23 mouse cellular contexts compared by ENCODE assay signal in the genomic region with DNA sequence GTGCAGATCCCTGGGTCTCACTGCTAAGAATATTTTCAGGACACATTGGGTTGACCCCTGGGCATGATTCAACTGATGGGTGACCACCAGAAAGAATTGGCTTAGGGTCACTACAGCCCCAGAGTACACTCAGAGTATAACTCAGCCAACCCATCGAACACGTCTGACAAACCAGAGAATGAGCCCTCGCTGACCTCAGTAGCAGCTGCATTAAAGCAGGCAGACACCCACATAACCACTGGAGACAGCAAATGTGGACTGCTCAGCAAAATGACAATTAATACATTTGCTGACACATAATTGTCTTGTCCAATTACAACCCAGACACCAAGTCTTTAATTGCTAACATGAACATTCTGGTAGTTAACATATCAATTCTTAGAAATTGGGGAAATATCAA.
DNase-seq lines count a peak whose midpoint lies in the region; ATAC-seq and TF ChIP-seq lines count a peak whose summit lies in the region.
"Had no signal": no experiment of that assay in that cellular context is flagged by ENCODE, and none has a peak within 500 bp of the region (broad histone marks: within the 10 kb centered on the region; RNA-seq: fewer than 3 reads in every experiment).

No protein-coding gene starts in this region.

- WGBS in forebrain, embryonic 11.5 days = 89% methylated on average over 3 of the region's 3 CpGs
- 93% methylated on average over 3 of the region's 3 CpGs for WGBS in forebrain, embryonic 10.5 days

- H3K27ac ChIP-seq in forebrain, embryonic 11.5 days (ENCODE audit: low read depth, low read length) = no peak overlapping the region
- no peak overlapping the region for H3K27ac ChIP-seq in forebrain, embryonic 10.5 days

- no peak for ATAC-seq in forebrain, embryonic 11.5 days (replicated peaks; ENCODE audit: low FRiP score)
- ATAC-seq: activated CD4-positive, CD25-positive, alpha-beta regulatory T cell, adult 4 months; CD4-positive, CD25-positive, alpha-beta regulatory T cell, adult 4 months; Patski had no signal

- DNase-seq in forebrain, embryonic 11.5 days (ENCODE audit: low spot score) = peak; percentile 17
- DNase-seq in forebrain, embryonic 10.5 days (ENCODE audit: extremely low spot score, low spot score) = no peak
- DNase-seq in heart, adult 11 months = peak; percentile 41
- no peak for DNase-seq in heart, postnatal 10 days
- DNase-seq in spleen, postnatal 4 days (ENCODE audit: low spot score in 2 of 2) = no peak
- no peak for DNase-seq in embryo, embryonic 9.5 days (ENCODE audit: extremely low spot score)
- DNase-seq: adrenal gland, adult 2 months; adrenal gland, adult 8-10 months; adrenal gland, postnatal 10 days; adrenal gland, postnatal 14 days; adrenal gland, postnatal 25 days; adrenal gland, postnatal 36 days; B cell, adult 2 months; cerebellum, adult 11 months; cerebellum, adult 11-12 months; cerebellum, adult 18-20 months had no signal

- intact Hi-C loops in heart, postnatal 10 days (cut with DNase I) = no loop called here

- H3K27me3 ChIP-seq in forebrain, embryonic 11.5 days (ENCODE audit: control insufficient read depth, insufficient read depth, low read length) = no peaks in the 10 kb centered on the region
- H3K27me3 ChIP-seq in forebrain, embryonic 10.5 days (ENCODE audit: poor library complexity, severe bottlenecking) = no peaks in the 10 kb centered on the region
- no peaks in the 10 kb centered on the region for H3K27me3 ChIP-seq in C2C12 (ENCODE audit: control insufficient read depth, insufficient read depth, insufficient read length)
- H3K27me3 ChIP-seq in myocyte (ENCODE audit: control insufficient read depth, insufficient read depth, insufficient read length) = no peaks in the 10 kb centered on the region
- H3K27me3 ChIP-seq: CH12.LX, Patski had no signal

- H3K79me2 ChIP-seq in C2C12 (ENCODE audit: control insufficient read depth, insufficient read depth) = no peaks in the 10 kb centered on the region
- H3K79me2 ChIP-seq in myocyte (ENCODE audit: control insufficient read depth, insufficient read depth) = no peaks in the 10 kb centered on the region

- TF ChIP-seq POLR2A in myocyte (IDR thresholded peaks at IDR 0.05; ENCODE audit: insufficient read length, low read depth) = no peak

- H3K36me3 ChIP-seq in forebrain, embryonic 11.5 days (ENCODE audit: control insufficient read depth, insufficient read depth, low read length) = no peaks in the 10 kb centered on the region
- H3K36me3 ChIP-seq in forebrain, embryonic 10.5 days (replicated peaks) = no peaks in the 10 kb centered on the region
- H3K36me3 ChIP-seq in C2C12 (ENCODE audit: control insufficient read depth, insufficient read depth) (no peaks in the 10 kb centered on the region), myocyte (ENCODE audit: control insufficient read depth, insufficient read depth) (no peaks in the 10 kb centered on the region)
- H3K36me3 ChIP-seq: G1E had no signal

- no peak overlapping the region for H3K9ac ChIP-seq in forebrain, embryonic 11.5 days (ENCODE audit: low read length)

- no peak overlapping the region for H3ac ChIP-seq in C2C12 (ENCODE audit: control insufficient read depth, insufficient read length, low read depth)
- H3ac ChIP-seq in myocyte (ENCODE audit: control insufficient read depth, insufficient read length) = no peak overlapping the region

- no peaks in the 10 kb centered on the region for H3K9me3 ChIP-seq in forebrain, embryonic 11.5 days (ENCODE audit: control insufficient read depth, low read length)
- H3K9me3 ChIP-seq in forebrain, embryonic 10.5 days = 0 out of 2 replicates have a peak, but pooled peaks cover 5% of the 10 kb centered on the region

- TF ChIP-seq CTCF in C2C12 (IDR thresholded peaks at IDR 0.05; ENCODE audit: control insufficient read depth, insufficient read depth, insufficient read length) = no peak

- no peak overlapping the region for H3K4me3 ChIP-seq in forebrain, embryonic 11.5 days (ENCODE audit: low read depth, low read length)
- no peak overlapping the region for H3K4me3 ChIP-seq in forebrain, embryonic 10.5 days
- H3K4me3 ChIP-seq in C2C12 (ENCODE audit: insufficient read depth, poor library complexity, severe bottlenecking) = no peak overlapping the region
- no peak overlapping the region for H3K4me3 ChIP-seq in myocyte

- H3K4me1 ChIP-seq in forebrain, embryonic 11.5 days (replicated peaks; ENCODE audit: control insufficient read depth, insufficient read depth, low read length) = no peaks in the 10 kb centered on the region
- H3K4me1 ChIP-seq in forebrain, embryonic 10.5 days = peaks cover 4% of the 10 kb centered on the region; the same call in 1 of the 2 replicates

- H3K4me2 ChIP-seq in forebrain, embryonic 11.5 days (ENCODE audit: low read depth, low read length, severe bottlenecking) = no peak overlapping the region
- H3K4me2 ChIP-seq in myocyte (ENCODE audit: low read depth) = no peak overlapping the region

- no peaks in the 10 kb centered on the region for H3K79me3 ChIP-seq in C2C12 (ENCODE audit: low read depth)

TF ChIP-seq in C2C12, 6 proteins besides CTCF, POLR2A, EP300 and RAD21:
- TF ChIP-seq USF1 (IDR thresholded peaks at IDR 0.05; ENCODE audit: low read depth) (no peak), MYOD1 (IDR thresholded peaks at IDR 0.05; ENCODE audit: control insufficient read depth, insufficient read length, low read depth) (peak; percentile 65)

TF ChIP-seq in myocyte, 11 proteins besides CTCF, POLR2A, EP300 and RAD21:
- peak in 2 of 3 experiments; percentile 42 to 43 for TF ChIP-seq MYOD1 (IDR thresholded peaks at IDR 0.05; ENCODE audit: control insufficient read depth in 1 of 3, insufficient read length in 2 of 3, low read depth in 2 of 3)
- no peak for TF ChIP-seq E2F4 (IDR thresholded peaks at IDR 0.05; ENCODE audit: insufficient read depth)
- no peak for TF ChIP-seq TCF12 (IDR thresholded peaks at IDR 0.05; ENCODE audit: insufficient read depth, poor library complexity, severe bottlenecking)
- no peak for TF ChIP-seq POLR2AphosphoS2 (IDR thresholded peaks at IDR 0.05; ENCODE audit: insufficient read length, low read depth)
- no peak for TF ChIP-seq SRF (IDR thresholded peaks at IDR 0.05; ENCODE audit: control insufficient read depth, insufficient read length, low read depth)
- peak; percentile 25 for TF ChIP-seq TCF3 (IDR thresholded peaks at IDR 0.05; ENCODE audit: insufficient read length, low read depth)
- TF ChIP-seq REST (IDR thresholded peaks at IDR 0.05; ENCODE audit: insufficient read depth, insufficient read length) = no peak
- peak in 1 of 3 experiments; percentile 72 for TF ChIP-seq MYOG (IDR thresholded peaks at IDR 0.05; ENCODE audit: control insufficient read depth in 1 of 3, insufficient read depth in 1 of 3, insufficient read length in 2 of 3, low read depth in 2 of 3)

Comparison
In these comparisons a context has a peak if more than half of its experiments do, and no peak if none do; other contexts are left out.
1. DNase-seq: peak in forebrain, embryonic 11.5 days (single experiment) and heart, adult 11 months (single experiment); none in forebrain, embryonic 10.5 days (single experiment), heart, postnatal 10 days (0 of 2), spleen, postnatal 4 days (0 of 2) and embryo, embryonic 9.5 days (single experiment).